Mouse (Mus musculus) adrenal gland, postnatal 0 days (tissue): ENCODE measurements around the gene Zfp358. TPM values are rescaled to one million over a fixed set of nuclear protein-coding genes. Genes with fewer than 3 reads are reported as not detected.

Source experiments
- polyA plus RNA-seq: library from polyadenylated mRNA; unstranded; fragments of >200 nt; fragmentation: Nextera tagmentation; extraction: Ambion mirVana; gene quantifications from 2 replicates; pipeline ENCODE4 v1.2.1, GENCODE M21; 2015

Zfp358 gene
- polyA plus RNA-seq: 28.0 and 29.2 TPM in 2 replicates

DNA sequence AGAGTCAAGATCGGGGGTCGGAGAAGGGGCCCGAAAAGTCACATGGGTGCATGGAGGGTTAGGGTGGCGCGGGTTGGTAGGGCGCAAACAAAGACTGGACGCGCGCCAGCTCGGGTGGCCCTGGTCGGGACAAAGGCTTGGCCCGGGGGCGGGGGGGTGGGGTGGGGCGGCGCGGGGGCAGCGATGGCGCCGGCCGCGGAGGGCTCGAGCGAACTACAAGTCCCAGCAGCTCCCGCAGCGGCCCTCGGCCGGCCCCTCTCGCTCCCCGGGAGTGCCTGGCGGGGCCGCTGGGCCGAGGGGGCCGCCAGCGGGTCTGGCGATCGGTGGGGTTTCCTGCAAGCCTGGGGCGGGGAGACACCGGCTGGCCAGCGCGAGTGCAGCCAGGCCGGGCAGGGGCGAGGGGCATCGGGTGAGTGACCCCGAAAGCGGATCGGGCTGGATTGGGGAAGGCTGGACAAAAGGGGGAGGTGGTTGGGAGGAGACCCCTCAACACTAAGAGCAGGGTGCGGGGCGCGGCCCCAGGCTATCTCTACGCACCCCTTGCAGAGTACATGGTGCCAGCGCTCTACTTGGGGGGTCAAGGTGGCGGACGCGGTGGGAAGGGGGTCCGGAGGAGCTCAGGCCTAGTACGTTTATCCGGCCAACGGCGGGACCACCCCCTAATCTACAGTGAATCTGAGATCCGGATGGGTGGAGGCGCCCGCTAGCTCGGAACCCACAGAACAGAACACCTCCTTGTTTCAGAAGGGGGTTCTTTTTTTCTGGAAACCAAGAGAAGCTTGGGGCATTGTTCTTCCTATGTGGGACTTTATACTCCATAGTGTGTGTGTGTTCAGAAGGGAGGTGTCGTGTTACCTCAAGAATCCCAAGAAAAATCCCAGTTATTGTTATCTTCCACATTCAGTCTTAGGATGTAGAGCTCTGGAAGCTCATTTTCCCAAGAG, at the start of gene Zfp358:
Gene Zfp358, plus strand, starts transcription at position 238 of the 944 bp plus-strand sequence.

DNA sequence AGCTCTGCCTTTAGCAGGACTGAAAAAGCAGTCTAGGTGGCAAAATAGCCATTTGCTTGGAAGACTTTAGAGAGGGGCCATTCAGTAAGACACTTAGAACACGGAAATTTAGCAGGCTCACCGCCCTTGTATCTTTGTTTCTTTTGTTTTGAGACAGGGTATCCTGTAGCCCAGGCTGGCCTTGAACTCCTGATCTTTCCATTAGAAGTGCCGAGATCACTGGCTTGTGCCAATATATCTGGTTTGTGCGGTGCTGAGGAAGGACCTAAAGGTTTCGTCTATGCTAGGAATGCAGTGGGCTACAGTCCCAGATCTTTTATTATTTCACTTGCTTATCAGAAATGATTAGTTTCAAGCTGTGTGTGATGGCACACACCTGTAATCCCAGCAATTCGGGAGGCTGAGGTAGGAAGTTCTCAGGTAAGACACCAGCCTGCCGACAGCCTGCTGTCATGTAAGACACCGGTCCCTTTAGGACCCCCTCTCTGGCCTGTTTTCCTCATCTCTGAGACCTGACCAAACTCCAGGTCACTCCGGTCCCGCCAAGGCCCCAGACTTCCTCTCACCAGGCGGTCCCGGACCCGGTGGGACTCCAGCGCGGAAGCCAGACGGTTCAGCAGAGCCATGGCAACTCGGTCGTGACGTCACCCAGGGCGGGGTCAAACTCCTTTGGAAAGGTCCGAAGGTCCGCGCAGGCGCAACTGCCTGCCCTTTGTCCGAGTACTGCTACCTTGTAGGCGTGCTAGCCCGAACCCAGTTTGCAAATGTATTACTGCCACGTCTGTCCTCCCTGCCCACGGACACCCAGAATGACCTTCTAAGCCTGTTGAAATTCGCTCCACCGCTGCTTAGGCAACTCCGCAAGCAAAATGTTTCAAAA, 25.7 kb upstream of the Zfp358 start, which contains the start of gene Pex11g:
Gene Pex11g, minus strand, starts transcription at position 675 of the 880 bp plus-strand sequence.

DNA sequence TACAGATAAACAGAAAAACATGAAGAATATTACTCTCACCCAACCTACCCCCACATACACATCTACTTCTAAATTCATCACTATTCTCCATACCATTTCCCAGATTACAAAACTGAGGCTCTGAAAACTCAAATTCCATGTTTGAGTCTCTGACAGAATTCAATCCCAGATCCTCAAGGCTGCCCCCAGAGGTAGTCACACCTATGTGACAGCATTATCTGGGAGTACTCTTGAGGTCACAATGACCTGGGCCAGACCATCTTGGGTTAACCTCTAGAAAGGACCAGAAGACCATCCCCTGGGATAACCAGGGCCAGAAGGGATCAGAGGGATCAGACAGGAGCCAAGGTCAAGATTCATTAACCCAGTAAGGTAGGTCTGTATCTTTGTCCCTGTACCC, 22.4 kb upstream of the Zfp358 start, which contains the start of gene Tex45:
Gene Tex45, plus strand, starts transcription at position 301 of the 400 bp plus-strand sequence.

DNA sequence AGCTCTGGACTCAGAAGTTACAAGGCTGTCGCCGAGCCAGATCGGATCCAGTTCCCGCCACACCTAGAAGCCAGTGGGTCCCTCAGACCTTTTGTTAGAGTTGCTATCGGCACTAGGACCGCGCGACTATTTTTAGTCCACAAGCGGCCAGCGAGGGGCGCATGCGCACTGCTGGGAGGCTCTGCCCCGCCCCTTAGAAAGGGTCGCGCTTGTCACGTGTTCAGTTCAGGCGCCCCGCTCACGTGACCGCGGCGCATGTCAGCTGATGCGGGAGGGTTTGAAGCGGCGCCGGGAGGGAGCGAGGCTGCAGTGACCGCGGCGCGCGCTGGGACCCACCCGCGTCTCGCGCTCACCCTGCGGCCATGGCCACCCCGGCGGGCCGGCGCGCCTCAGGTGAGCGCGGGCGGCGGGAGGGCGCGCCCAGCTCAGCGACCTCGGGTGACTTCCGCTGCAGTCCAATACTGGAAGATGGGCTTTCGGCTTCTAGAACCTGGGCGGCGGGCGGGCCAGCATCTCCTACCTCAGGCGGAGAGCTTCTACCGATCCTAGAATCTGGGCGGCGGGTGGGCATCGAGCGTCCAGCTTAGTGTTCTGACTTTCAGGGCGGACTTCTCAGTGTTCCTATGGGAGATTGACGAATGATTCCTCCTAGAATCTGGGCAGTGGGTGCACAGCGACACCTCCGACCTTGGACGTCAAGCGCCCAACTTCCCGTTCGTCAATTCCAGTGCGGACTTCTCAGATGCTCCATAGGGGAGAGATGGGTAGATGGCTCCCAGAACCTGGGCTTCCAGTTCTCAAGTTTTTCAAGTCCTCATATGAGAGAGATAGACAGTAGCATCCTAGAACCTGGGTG, 7.5 kb downstream of the Zfp358 start, which contains the start of gene Mcoln1:
Gene Mcoln1, plus strand, starts transcription at position 223 of the 856 bp plus-strand sequence.

DNA sequence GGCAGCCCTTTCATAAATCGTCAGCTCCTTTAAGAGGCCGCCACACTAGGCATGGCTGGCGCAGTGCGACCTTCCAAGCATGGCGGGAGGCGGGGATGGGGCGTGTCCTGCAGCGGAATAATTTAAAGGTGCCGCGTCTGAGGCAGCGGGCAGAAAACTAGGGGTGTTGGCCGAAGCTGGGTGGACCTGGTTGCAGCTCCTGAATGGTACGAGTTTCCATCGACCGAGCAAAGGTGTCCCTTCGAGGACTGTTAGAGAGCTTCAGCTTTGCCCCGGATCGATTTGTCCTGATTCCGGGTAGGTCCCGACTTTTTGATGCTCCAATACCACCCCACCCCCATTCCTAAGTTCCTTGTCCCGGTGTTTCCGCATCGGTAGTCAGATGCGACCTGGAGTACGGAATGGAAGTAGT, 22.3 kb downstream of the Zfp358 start, which contains the start of gene Pnpla6:
Gene Pnpla6, plus strand, starts transcription at position 125 of the 412 bp plus-strand sequence.

Other genes with a start within 250 kb of the Zfp358 start
- gene Insr, start 213.5 kb upstream of the Zfp358 start, polyA plus RNA-seq: 34.1 and 62.0 TPM in 2 replicates
- 0.12 TPM in 1 of 2 replicates, not detected in the other for gene A430078G23Rik, start 139.7 kb upstream of the Zfp358 start, polyA plus RNA-seq
- 4.2 and 6.0 TPM in 2 replicates for gene Arhgef18, start 100.1 kb upstream of the Zfp358 start, polyA plus RNA-seq
- 5.8 and 11.0 TPM in 2 replicates for gene Pex11g, start 25.5 kb upstream of the Zfp358 start, polyA plus RNA-seq
- 0.14 TPM in 1 of 2 replicates, not detected in the other for gene Tex45, start 22.3 kb upstream of the Zfp358 start, polyA plus RNA-seq
- gene Mcoln1, start 7.3 kb downstream of the Zfp358 start, polyA plus RNA-seq: 42.7 and 55.1 TPM in 2 replicates
- gene Pnpla6, start 22.2 kb downstream of the Zfp358 start, polyA plus RNA-seq: 18.1 and 21.1 TPM in 2 replicates
- gene C330021F23Rik, start 74.9 kb downstream of the Zfp358 start, polyA plus RNA-seq: 0.68 and 1.5 TPM in 2 replicates
- 2.9 and 8.1 TPM in 2 replicates for gene Camsap3, start 94.2 kb downstream of the Zfp358 start, polyA plus RNA-seq
- gene Xab2, start 128.2 kb downstream of the Zfp358 start, polyA plus RNA-seq: 26.3 and 31.5 TPM in 2 replicates
- gene Pet100, start 128.4 kb downstream of the Zfp358 start, polyA plus RNA-seq: 267 and 643 TPM in 2 replicates
- 0.17 TPM in 1 of 2 replicates, not detected in the other for gene Pcp2, start 132.4 kb downstream of the Zfp358 start, polyA plus RNA-seq
- 40.3 and 82.1 TPM in 2 replicates for gene Stxbp2, start 137.8 kb downstream of the Zfp358 start, polyA plus RNA-seq
- gene Retn, start 162.6 kb downstream of the Zfp358 start, polyA plus RNA-seq: 1.4 TPM in 1 of 2 replicates, not detected in the other
- gene Mcemp1, start 172.6 kb downstream of the Zfp358 start, polyA plus RNA-seq: 0.98 and 1.4 TPM in 2 replicates
- 6.3 and 6.8 TPM in 2 replicates for gene Fcor, start 179.2 kb downstream of the Zfp358 start, polyA plus RNA-seq
- gene Trappc5, start 183.2 kb downstream of the Zfp358 start, polyA plus RNA-seq: 26.5 and 28.8 TPM in 2 replicates
- 0.19 TPM in 1 of 2 replicates, not detected in the other for gene Fcer2a, start 201.0 kb downstream of the Zfp358 start, polyA plus RNA-seq
- gene Clec4g, start 227.5 kb downstream of the Zfp358 start, polyA plus RNA-seq: 0.39 and 0.68 TPM in 2 replicates